Mouse (Mus musculus) stomach, adult 2 months (tissue): ENCODE data around the gene Prkch. TPM values are rescaled to one million over a fixed set of nuclear protein-coding genes. Genes with fewer than 3 reads are reported as not detected.

Source experiments
- polyA plus RNA-seq: library from polyadenylated mRNA; depleted of rRNA; stranded (reverse); fragments of >200 nt; gene quantifications from 2 replicates; pipeline ENCODE4 v1.2.3, GENCODE M21; 2012; rRNA removed

The Prkch gene
- polyA plus RNA-seq: 2.0 and 2.9 TPM in 2 replicates

GRCm38 (mm10) chr12:73584610-73585240 is at the start of gene Prkch:
TSS of gene Prkch (plus strand) at chr12:73584796.

DNA sequence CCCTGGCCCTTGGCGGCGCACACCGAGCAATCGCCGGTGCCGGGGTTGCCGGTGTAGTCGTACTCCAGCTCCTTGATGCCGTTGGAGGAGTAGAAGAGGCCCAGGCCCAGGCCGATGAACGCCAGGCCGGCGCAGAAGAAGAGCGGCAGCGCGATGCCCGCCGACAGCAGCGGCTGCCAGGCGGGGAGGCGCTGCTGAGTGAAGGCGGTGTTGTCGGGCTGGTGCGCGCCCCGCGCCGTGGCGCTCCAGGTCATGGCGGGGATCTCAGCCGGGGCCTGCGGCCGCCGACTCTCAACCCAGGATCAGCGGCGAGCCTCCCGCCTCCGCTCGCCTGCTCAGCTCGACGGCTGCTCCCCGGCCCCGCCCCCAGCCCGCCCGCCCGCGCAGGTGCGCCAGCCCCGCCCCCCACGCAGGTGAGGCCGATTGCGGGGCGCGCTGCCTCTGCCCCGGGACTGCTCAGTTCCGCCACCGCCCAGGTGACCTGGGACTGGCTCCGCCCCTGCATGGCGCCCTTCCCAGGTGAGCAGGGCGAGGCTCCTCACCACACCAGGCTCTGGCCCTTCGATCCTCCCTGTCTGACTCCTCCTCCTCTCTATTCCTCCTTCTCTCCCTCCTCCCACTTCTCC is 38.4 kb upstream of the Prkch start, which contains the start of gene Tmem30b:
Gene Tmem30b (minus strand): TSS at position 307 of the 626 bp plus-strand sequence.

Other genes starting within 250 kb of the Prkch start
- 64.2 and 108 TPM in 2 replicates for gene Tmem30b, start 38.4 kb upstream of the Prkch start, polyA plus RNA-seq